Mouse (Mus musculus) neural tube, embryonic 13.5 days (tissue): ENCODE data around the gene Gm20388. TPM values are rescaled to one million over a fixed set of nuclear protein-coding genes. Genes with fewer than 3 reads are reported as not detected.

Source experiments
- ATAC-seq: fragments of 200-750 bp; cut with Nextera tagmentation; 2 replicates; pipeline ENCODE4 v1.8.0; 2017; ENCODE audit warnings: low read depth, mild to moderate bottlenecking, moderate TSS enrichment, moderate library complexity
- H3K27ac ChIP-seq: fragments of 300-500 bp; sonication (generic); replicated peaks from 2 replicates; pipeline ENCODE4 v1.5.1; 2015; ENCODE audit warnings: moderate library complexity, mild to moderate bottlenecking, inconsistent platforms
- H3K27me3 ChIP-seq: fragments of 300-500 bp; sonication (generic); 2 replicates; pipeline ENCODE4 v1.6.1; 2015; ENCODE audit warnings: mild to moderate bottlenecking, inconsistent platforms
- H3K36me3 ChIP-seq: fragments of 300-500 bp; sonication (generic); 2 replicates; pipeline ENCODE4 v1.6.1; 2015; ENCODE audit warnings: mild to moderate bottlenecking, inconsistent platforms
- H3K4me1 ChIP-seq: fragments of 300-500 bp; sonication (generic); replicated peaks from 2 replicates; pipeline ENCODE4 v1.6.1; 2015; ENCODE audit warnings: inconsistent platforms
- H3K4me2 ChIP-seq: fragments of 300-500 bp; sonication (generic); 2 replicates; pipeline ENCODE4 v1.6.1; 2015; ENCODE audit warnings: inconsistent platforms, mild to moderate bottlenecking, moderate library complexity
- H3K4me3 ChIP-seq: fragments of 300-500 bp; sonication (generic); 2 replicates; pipeline ENCODE4 v1.5.1; 2015; ENCODE audit warnings: mild to moderate bottlenecking, inconsistent platforms
- H3K9ac ChIP-seq: fragments of 300-500 bp; sonication (generic); 2 replicates; pipeline ENCODE4 v1.6.1; 2015; ENCODE audit warnings: moderate library complexity, mild to moderate bottlenecking, inconsistent platforms
- H3K9me3 ChIP-seq: fragments of 300-500 bp; sonication (generic); 2 replicates; pipeline ENCODE4 v1.6.1; 2016; ENCODE audit warnings: inconsistent platforms
- WGBS: fragments of 180-500 bp; shearing (Covaris S2); methylation state at CpG from one replicate; pipeline ENCODE4 v1.1.7; 2015; 5-methylcytosine and 5-hydroxymethylcytosine counted together
- polyA plus RNA-seq: library from polyadenylated mRNA; unstranded; fragments of >200 nt; fragmentation: Nextera tagmentation; extraction: Ambion mirVana; gene quantifications from 2 replicates; pipeline ENCODE4 v1.2.1, GENCODE M21; 2015

Gene Gm20388
- polyA plus RNA-seq, 1 experiment from 2014 or later, result 0.27 TPM

DNA sequence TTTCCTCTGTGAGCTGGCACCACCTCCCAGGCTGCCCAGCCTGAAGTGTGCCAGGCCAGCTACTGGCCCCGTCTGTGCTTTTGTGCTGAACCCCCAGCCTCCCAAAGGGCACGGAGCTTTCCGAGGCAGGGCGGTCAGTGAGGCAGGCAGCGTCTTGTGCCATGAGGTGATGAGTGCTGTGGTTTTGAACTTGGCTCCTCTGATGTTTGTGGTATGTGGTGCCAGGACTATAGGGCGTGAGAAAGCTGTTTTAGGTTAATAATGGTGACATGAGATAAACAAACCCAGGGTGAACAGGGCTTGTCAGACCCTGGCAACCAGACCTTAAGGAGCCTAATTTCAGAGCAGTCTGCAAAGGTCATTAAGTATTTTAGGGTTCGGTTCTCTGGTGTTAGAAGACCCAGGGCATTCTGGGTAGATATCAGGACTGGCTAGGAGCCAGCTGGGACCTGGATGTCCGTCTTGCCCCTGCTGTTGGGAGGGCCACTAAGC lies 4406.6 kb downstream of the Gm20388 start:
- Histone ChIP-seq H3K36me3 (no peaks in the 10 kb centered on the region), H3K4me2 (no peak overlapping the region), H3K27ac (no peak overlapping the region), H3K9ac (no peak overlapping the region), H3K4me3 (no peak overlapping the region), H3K9me3 (no peaks in the 10 kb centered on the region), H3K27me3 (no peaks in the 10 kb centered on the region), H3K4me1 (peaks cover 69% of the 10 kb centered on the region)
- WGBS, result 77% methylated on average over 8 of the region's 8 CpGs
- no peak for ATAC-seq

DNA sequence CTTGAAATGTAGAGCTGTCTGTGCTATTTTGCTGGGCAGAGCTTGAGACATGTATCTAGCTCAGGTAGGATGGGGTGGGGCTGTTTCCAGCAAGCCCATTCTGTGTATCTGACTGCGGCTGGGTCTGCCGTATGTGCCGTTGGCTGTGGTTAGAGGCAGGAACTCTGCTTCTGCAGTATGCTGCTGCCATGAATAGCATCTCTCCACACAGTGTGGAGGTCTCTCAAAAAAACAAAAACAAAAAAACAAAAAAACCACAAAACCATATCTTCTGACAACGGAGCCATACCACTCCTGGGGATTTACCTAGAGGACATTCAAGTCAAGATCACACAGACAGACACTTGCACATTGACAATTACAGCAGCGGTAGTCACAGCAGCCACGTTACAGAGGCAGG lies 4407.2 kb downstream of the Gm20388 start:
- Histone ChIP-seq H3K9me3 (no peaks in the 10 kb centered on the region), H3K27me3 (no peaks in the 10 kb centered on the region), H3K27ac (no peak overlapping the region), H3K4me3 (no peak overlapping the region), H3K4me1 (peaks cover 75% of the 10 kb centered on the region), H3K4me2 (no peak overlapping the region), H3K36me3 (no peaks in the 10 kb centered on the region), H3K9ac (no peak overlapping the region)
- 88% methylated on average over 6 of the region's 6 CpGs for WGBS
- ATAC-seq, result no peak

DNA sequence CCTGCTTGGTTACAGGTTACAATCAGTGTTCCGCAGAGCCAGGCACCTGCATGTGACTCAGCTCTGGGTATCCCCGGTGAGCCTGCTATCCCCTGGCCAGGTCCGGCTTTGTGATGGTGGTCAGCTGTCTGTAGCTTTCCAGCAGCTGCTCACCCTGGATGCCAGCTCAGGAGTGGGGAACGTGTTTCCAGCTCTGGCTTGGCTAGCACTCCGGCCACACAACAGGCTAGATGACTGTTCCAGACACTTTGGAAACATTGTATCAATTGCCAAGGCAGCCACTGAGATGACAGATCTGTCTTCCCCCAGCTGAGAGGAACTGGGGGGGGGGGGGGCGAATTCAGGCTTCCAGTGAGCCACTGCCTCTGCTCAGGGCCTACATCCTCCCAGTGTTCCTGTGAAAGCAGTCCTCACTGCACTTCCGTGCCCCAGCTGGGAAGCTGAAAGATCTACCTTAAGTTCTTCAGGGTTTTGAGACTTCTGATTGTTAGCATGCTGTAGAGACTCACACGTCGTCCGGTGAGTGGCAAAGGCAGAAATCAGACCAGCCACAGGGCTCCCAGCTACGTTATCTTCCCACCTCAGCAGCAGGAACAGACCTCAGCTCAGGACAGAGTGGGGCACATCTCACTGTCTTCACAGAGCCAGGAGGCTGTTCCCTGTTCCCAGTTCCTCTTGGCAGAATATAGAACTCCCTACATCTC lies 4408.1 kb downstream of the Gm20388 start:
- Histone ChIP-seq H3K4me2 (no peak overlapping the region), H3K9me3 (no peaks in the 10 kb centered on the region), H3K27me3 (no peaks in the 10 kb centered on the region), H3K4me1 (peaks cover 78% of the 10 kb centered on the region), H3K36me3 (peaks cover 5% of the 10 kb centered on the region), H3K9ac (no peak overlapping the region), H3K4me3 (no peak overlapping the region), H3K27ac (no peak overlapping the region)
- WGBS, result 76% methylated on average over 11 of the region's 11 CpGs
- ATAC-seq, result no peak

DNA sequence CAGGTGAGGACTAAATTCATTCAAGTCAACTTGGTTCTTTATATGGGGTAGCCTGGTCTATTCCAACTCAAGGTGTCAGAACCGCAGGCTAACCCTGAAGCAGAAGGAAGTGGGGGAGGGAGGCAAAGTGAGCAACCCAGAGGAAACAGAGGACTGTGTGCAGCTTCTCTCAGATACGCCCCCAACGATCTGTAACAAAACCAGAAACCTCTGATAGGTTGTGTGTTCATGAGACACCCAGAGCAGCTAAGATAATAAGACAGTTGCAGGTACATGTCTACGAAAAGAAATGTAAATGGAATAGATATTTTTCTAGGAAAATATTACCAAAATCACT lies 4408.6 kb downstream of the Gm20388 start:
- ATAC-seq, result no peak
- Histone ChIP-seq H3K4me2 (no peak overlapping the region), H3K27me3 (no peaks in the 10 kb centered on the region), H3K4me1 (peaks cover 76% of the 10 kb centered on the region), H3K9ac (no peak overlapping the region), H3K36me3 (peaks cover 10% of the 10 kb centered on the region), H3K9me3 (no peaks in the 10 kb centered on the region), H3K27ac (no peak overlapping the region), H3K4me3 (no peak overlapping the region)
- 92% methylated on average over 4 of the region's 4 CpGs for WGBS

DNA sequence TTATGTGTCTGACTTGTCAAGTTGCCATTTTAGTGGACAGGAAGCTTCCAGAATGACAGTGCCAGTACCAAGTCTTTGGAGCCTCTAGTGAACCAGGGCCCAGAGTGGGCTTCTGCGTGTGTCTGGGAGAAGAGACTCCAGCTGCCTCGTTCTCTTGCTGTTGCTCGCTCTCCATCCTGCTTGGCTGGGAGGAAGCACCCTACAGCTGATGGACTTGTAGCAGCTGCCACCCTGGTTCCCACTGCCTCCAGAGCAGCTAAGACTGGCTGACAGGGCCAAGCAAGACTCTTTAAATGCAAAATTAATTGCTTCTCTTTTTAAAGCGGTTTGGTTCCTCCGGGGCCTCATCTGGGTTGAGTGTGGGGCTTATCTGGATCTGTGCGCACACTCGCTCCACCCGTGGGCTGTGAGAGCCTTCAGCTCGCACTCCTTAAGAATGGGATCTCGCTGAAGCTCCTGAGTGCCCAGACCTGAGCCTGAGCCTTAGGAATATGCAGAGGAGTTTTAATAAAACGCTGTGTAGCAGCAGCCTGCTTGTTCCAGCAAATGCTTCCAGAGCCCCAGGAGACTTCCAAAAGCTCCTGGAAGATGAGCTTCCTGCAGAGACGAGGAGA lies 4410.7 kb downstream of the Gm20388 start:
- no peak overlapping the region for H3K4me2 ChIP-seq
- no peak overlapping the region for H3K4me3 ChIP-seq
- no peaks in the 10 kb centered on the region for H3K9me3 ChIP-seq
- no peaks in the 10 kb centered on the region for H3K27me3 ChIP-seq
- ATAC-seq, result peak; percentile 44; the same call in 1 of the 2 replicates
- peak overlapping the region; percentile 71 for H3K27ac ChIP-seq
- 31% methylated on average over 12 of the region's 12 CpGs for WGBS
- H3K36me3 ChIP-seq, result peaks cover 29% of the 10 kb centered on the region
- H3K9ac ChIP-seq, result peak overlapping the region; percentile 6; the same call in 1 of the 2 replicates
- peaks cover 55% of the 10 kb centered on the region for H3K4me1 ChIP-seq

DNA sequence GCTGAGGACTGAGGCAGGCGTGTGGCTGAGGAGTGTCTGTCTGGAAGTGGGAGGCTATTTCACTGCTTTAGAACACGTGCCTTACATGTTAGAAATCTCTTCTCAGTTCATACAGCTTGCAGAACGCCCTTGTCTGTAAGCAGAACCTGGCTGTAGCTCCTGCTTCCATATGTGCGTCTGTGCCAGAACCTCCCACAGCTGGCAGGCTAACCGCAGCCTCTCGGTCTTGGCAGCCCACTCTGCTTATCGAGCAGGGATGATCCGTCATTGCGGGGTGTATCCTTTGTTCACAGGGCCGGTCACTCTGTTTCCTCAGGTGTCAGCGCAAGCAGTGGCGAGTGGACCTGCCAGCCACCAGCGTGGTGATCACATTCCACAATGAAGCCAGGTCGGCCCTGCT lies 4412.7 kb downstream of the Gm20388 start:
- Histone ChIP-seq H3K36me3 (peaks cover 47% of the 10 kb centered on the region), H3K9ac (no peak overlapping the region), H3K27me3 (no peaks in the 10 kb centered on the region), H3K27ac (no peak overlapping the region), H3K4me1 (peaks cover 35% of the 10 kb centered on the region), H3K4me3 (no peak overlapping the region), H3K9me3 (no peaks in the 10 kb centered on the region), H3K4me2 (no peak overlapping the region)
- no peak for ATAC-seq
- 96% methylated on average over 14 of the region's 14 CpGs for WGBS

DNA sequence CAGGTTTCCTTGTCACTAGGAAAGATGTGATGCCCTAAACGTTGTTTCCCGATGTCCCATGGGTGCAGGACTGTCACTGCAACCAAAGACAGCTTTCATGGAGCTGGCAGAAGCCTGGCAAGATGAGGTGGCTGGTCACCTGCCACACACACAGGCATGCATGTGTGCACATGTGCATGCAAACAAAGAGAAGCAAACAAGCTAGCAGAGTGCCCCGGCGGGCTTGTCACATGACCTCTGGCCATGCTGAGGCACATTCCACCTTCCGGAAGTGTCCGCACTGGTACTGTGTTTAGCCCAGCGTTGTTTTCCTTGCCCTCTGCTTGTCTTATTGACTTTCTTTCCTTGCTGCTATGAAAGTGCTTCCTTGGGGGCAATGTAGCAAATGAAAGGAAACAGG lies 4417.6 kb downstream of the Gm20388 start:
- no peak overlapping the region for H3K9ac ChIP-seq
- H3K4me3 ChIP-seq, result no peak overlapping the region
- no peak for ATAC-seq
- no peak overlapping the region for H3K4me2 ChIP-seq
- H3K27ac ChIP-seq, result no peak overlapping the region
- WGBS, result 86% methylated on average over 7 of the region's 7 CpGs
- H3K9me3 ChIP-seq, result no peaks in the 10 kb centered on the region
- H3K36me3 ChIP-seq, result peaks cover 84% of the 10 kb centered on the region
- no peaks in the 10 kb centered on the region for H3K27me3 ChIP-seq
- peaks cover 7% of the 10 kb centered on the region for H3K4me1 ChIP-seq

DNA sequence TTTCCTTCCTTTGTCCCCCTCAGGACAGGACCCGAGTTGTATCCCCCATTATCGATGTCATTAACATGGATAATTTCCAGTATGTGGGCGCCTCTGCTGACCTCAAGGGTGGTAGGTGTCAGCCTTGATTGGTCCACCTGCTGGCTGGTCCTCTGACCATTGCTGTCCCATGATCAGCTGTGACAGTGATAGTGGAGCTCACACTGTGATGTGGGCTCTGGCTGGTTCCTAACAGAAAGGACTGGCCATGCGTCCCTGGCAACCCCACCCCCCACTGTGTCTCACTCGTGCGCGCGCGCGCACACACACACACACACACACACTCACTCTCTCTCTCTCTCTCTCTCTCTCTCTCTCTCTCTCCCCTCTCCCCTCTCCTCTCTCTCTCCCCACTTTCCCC lies 4419.0 kb downstream of the Gm20388 start:
- no peak overlapping the region for H3K4me3 ChIP-seq
- H3K4me1 ChIP-seq, result peaks cover 7% of the 10 kb centered on the region
- WGBS, result 56% methylated on average over 10 of the region's 10 CpGs
- H3K9me3 ChIP-seq, result no peaks in the 10 kb centered on the region
- no peak overlapping the region for H3K9ac ChIP-seq
- no peak for ATAC-seq
- no peaks in the 10 kb centered on the region for H3K27me3 ChIP-seq
- H3K36me3 ChIP-seq, result peaks cover 84% of the 10 kb centered on the region
- H3K27ac ChIP-seq, result no peak overlapping the region
- no peak overlapping the region for H3K4me2 ChIP-seq

DNA sequence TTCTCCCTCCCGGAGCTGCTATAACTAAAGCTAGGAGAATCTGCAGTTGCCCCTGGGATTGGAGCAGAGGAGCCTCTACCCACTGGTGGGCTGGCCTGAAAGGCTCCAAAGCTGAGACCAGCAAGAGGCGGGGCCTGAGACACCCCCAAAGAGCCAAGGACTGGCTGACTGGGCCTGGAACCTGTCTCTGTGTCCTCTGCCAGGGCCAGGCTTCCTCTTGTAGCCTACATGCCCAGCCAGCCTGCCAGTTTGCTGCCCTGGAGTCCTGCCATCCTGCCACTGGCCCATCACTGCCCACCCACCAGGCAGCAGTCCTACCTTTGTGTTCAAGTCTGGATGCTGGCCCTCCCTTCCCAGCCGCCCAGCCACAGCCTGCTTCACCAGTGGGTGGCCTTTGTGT lies 4419.8 kb downstream of the Gm20388 start:
- Histone ChIP-seq H3K9me3 (no peaks in the 10 kb centered on the region), H3K4me1 (peaks cover 7% of the 10 kb centered on the region), H3K9ac (no peak overlapping the region), H3K27me3 (no peaks in the 10 kb centered on the region), H3K4me2 (no peak overlapping the region), H3K27ac (peak overlapping the region; percentile 52), H3K36me3 (peaks cover 85% of the 10 kb centered on the region), H3K4me3 (no peak overlapping the region)
- 56% methylated on average over 2 of the region's 3 CpGs for WGBS
- peak; percentile 75 for ATAC-seq

DNA sequence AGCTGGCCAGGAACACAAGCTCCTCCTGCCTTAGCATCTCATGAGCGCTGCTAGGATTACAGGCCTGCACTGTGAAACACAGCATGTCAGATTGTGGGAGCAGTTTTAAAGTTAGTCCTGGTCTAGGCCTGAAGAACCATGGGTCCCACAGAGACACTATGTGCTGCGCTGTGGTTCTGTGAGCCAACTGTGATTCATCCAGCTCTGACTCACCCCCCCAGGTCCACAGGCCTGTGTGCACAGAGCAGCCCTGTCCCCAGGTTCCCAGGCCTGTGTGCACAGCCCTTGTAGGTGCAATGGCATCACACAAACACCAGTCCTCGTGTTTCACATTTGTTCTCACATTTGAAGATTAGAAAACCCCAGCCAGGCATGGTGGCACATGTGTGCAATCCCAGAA lies 4420.5 kb downstream of the Gm20388 start:
- WGBS, result 93% methylated on average over 3 of the region's 3 CpGs

DNA sequence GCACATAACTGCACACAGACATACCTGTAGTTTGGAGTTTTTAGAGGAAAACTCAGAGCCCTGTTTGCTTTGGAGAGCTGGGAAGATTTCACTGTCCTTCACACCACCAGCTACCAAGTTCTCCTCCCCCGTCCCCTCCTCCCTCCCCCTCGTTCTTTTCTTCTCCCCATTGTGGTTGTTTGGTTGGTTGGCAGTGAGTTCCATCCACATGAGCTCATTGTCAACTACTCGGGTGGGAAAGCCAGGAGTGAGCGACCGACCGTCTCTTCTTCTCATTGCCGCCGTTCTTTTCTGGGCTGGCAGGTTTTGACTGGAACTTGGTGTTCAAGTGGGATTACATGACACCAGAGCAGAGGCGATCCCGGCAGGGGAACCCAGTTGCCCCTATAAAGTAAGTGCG lies 4421.1 kb downstream of the Gm20388 start:
- no peak for ATAC-seq
- Histone ChIP-seq H3K27me3 (no peaks in the 10 kb centered on the region), H3K4me3 (no peak overlapping the region), H3K4me1 (peaks cover 7% of the 10 kb centered on the region), H3K27ac (no peak overlapping the region), H3K9ac (no peak overlapping the region), H3K36me3 (peaks cover 87% of the 10 kb centered on the region), H3K4me2 (no peak overlapping the region), H3K9me3 (no peaks in the 10 kb centered on the region)
- 80% methylated on average over 11 of the region's 11 CpGs for WGBS

More for the DNA sequence above, 4420.5 kb downstream of the Gm20388 start:
- peaks cover 86% of the 10 kb centered on the region for H3K36me3 ChIP-seq
- no peak overlapping the region for H3K4me2 ChIP-seq
- no peak for ATAC-seq
- H3K27ac ChIP-seq, result peak overlapping the region; percentile 52; the same call in 1 of the 2 replicates
- H3K9me3 ChIP-seq, result no peaks in the 10 kb centered on the region
- H3K27me3 ChIP-seq, result no peaks in the 10 kb centered on the region
- H3K9ac ChIP-seq, result no peak overlapping the region
- peaks cover 7% of the 10 kb centered on the region for H3K4me1 ChIP-seq
- H3K4me3 ChIP-seq, result no peak overlapping the region

DNA sequence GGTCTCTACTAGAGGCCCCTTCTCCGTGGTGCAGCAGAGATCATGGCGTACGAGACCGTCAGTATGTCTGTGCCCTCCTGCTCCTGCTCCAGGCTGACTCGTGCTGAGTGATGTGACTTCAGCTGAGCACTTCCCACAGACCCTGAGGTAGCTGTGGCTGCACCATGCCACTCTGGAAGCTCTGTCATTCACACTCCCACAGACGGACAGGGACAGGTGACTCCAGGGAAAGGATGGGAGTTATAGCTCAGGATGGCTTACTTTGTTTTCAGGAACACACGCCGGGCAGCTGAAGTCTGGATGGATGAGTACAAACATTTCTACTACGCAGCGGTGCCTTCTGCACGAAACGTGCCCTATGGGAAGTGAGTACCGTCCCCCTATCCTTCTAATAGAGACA lies 4425.7 kb downstream of the Gm20388 start:
- Histone ChIP-seq H3K27ac (no peak overlapping the region), H3K4me3 (no peak overlapping the region), H3K36me3 (peaks cover 95% of the 10 kb centered on the region), H3K27me3 (no peaks in the 10 kb centered on the region), H3K4me1 (peaks cover 14% of the 10 kb centered on the region), H3K9me3 (no peaks in the 10 kb centered on the region), H3K4me2 (no peak overlapping the region), H3K9ac (no peak overlapping the region)
- 95% methylated on average over 13 of the region's 13 CpGs for WGBS
- no peak for ATAC-seq
